Mouse (Mus musculus): ENCODE results near the gene Tmc6. TPM values are rescaled to one million over a fixed set of nuclear protein-coding genes. Genes with fewer than 3 reads are reported as not detected.

Gene Tmc6
- polyA plus RNA-seq, 1 experiment from 2014 or later: 9.5 TPM

DNA sequence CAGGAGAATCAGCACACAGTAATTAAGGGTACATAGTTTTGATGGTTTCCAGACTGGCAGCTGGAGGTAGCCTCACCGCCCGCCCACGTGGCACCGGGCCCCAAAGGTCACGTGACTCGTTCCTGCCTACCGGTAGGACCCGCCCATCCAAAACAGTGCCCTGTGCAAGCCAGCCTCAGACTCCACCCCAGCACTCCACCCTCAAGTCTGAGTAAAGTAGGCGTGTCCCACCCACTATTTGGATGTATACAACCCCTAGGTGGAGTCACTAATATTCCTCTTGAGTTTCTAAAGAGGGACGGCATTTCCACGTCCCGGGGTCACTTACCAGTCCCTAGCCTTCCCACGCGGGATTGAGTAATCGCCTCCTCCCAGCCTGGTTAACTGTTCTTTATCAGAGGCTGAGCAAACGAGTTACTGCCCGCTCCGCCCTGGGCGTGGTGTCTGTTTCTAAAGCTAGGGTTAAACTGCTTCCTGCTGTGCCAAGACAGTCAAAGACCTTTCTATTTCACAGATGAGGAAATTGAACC, 1.4 kb downstream of the Tmc6 start:
- H3K27ac ChIP-seq (ENCODE audit: low read depth, low read length): no peak overlapping the region
- H3K9ac ChIP-seq (ENCODE audit: low read depth, low read length): no peak overlapping the region
- no peaks in the 10 kb centered on the region for H3K9me3 ChIP-seq (ENCODE audit: control insufficient read depth, low read length)
- H3K36me3 ChIP-seq (ENCODE audit: control insufficient read depth, insufficient read depth, low read length): no peaks in the 10 kb centered on the region
- peak; percentile 38; the same call in 1 of the 2 replicates for ATAC-seq (ENCODE audit: low FRiP score)
- H3K4me1 ChIP-seq (replicated peaks; ENCODE audit: control insufficient read depth, insufficient read depth, low read length): peaks cover 18% of the 10 kb centered on the region
- peak; percentile 72 for DNase-seq (ENCODE audit: low spot score)
- WGBS: 1% methylated on average over 19 of the region's 19 CpGs
- H3K4me3 ChIP-seq (ENCODE audit: low read depth, low read length): peak overlapping the region; percentile 34
- peak overlapping the region; percentile 75 for H3K4me2 ChIP-seq (replicated peaks; ENCODE audit: low read depth, low read length)
- peaks cover 38% of the 10 kb centered on the region for H3K27me3 ChIP-seq (ENCODE audit: control insufficient read depth, insufficient read depth, low read length)

DNA sequence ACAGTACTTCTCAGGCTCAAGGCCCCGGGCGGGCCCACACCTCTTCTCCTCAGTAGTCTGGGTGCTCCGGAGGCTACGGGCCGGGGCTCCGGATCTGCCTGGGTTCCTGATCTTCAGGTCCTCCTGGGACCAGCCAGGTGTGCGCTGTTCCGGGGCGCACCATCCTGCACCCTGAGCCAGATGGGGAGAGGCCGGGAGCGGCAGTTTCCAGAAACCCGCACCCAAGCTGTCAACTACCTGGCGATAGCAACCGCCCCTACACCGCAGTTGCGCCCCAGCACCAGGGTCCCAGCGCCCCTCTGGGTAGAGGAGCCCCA, 1.8 kb downstream of the Tmc6 start:
- peak overlapping the region; percentile 78 for H3K27ac ChIP-seq (ENCODE audit: low read depth, low read length)
- H3K9ac ChIP-seq (ENCODE audit: low read depth, low read length): peak overlapping the region; percentile 68
- ATAC-seq (ENCODE audit: low FRiP score) (0 out of 2 replicates have a peak, but pooled peaks have one; percentile 15), DNase-seq (ENCODE audit: low spot score) (no peak)
- no peaks in the 10 kb centered on the region for H3K9me3 ChIP-seq (ENCODE audit: control insufficient read depth, low read length)
- H3K4me3 ChIP-seq (ENCODE audit: low read depth, low read length): peak overlapping the region; percentile 34
- peaks cover 18% of the 10 kb centered on the region for H3K4me1 ChIP-seq (replicated peaks; ENCODE audit: control insufficient read depth, insufficient read depth, low read length)
- peaks cover 38% of the 10 kb centered on the region for H3K27me3 ChIP-seq (ENCODE audit: control insufficient read depth, insufficient read depth, low read length)
- peak overlapping the region; percentile 75 for H3K4me2 ChIP-seq (replicated peaks; ENCODE audit: low read depth, low read length)
- H3K36me3 ChIP-seq (ENCODE audit: control insufficient read depth, insufficient read depth, low read length): no peaks in the 10 kb centered on the region
- WGBS: 1% methylated on average over 17 of the region's 17 CpGs

DNA sequence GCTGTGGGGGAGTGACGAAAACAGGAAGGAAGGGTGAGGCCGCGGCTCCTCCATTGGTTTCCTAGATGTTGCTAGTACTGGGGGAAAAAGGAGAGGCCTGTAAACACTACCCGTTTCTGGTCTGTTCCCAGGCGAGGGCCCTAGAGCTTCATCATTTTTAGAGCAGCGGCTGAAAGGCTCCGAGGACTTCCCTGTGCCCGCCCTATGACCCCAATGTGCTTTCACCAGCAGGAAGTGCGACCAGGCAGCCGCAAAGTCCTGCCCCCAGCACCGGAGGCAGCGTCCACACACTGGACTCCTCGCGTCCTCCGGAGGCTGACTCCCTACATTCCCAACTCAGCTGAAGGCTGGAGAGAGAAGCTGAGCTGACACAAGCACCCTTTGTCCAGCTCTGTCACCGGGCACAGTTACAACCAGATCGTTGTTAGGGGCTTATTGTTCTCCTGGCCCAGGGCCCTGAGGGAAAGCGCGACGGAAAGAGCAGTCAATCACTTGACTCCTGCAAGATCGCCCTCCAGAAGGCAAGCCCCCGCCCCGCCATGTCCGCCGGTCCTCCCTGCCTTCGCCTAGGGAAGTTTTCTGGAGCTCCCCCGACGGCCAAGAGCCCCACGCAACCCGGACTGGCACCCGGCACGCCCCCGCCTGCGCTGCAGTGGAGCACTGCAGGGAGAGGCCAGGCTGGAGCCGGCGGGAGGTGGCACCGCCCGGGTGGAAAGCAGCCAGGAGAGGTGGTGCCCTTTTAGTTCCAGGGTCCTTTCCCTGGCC, 2.4 kb downstream of the Tmc6 start:
- ATAC-seq (ENCODE audit: low FRiP score) (peak; percentile 36; the same call in 1 of the 2 replicates), DNase-seq (ENCODE audit: low spot score) (peak; percentile 79)
- peaks cover 18% of the 10 kb centered on the region for H3K4me1 ChIP-seq (replicated peaks; ENCODE audit: control insufficient read depth, insufficient read depth, low read length)
- peaks cover 37% of the 10 kb centered on the region for H3K27me3 ChIP-seq (ENCODE audit: control insufficient read depth, insufficient read depth, low read length)
- peak overlapping the region; percentile 34 for H3K4me3 ChIP-seq (ENCODE audit: low read depth, low read length)
- H3K27ac ChIP-seq (ENCODE audit: low read depth, low read length): peak overlapping the region; percentile 78
- WGBS: 5% methylated on average over 35 of the region's 38 CpGs
- peak overlapping the region; percentile 68 for H3K9ac ChIP-seq (ENCODE audit: low read depth, low read length)
- no peaks in the 10 kb centered on the region for H3K36me3 ChIP-seq (ENCODE audit: control insufficient read depth, insufficient read depth, low read length)
- no peaks in the 10 kb centered on the region for H3K9me3 ChIP-seq (ENCODE audit: control insufficient read depth, low read length)
- H3K4me2 ChIP-seq (replicated peaks; ENCODE audit: low read depth, low read length): peak overlapping the region; percentile 75

DNA sequence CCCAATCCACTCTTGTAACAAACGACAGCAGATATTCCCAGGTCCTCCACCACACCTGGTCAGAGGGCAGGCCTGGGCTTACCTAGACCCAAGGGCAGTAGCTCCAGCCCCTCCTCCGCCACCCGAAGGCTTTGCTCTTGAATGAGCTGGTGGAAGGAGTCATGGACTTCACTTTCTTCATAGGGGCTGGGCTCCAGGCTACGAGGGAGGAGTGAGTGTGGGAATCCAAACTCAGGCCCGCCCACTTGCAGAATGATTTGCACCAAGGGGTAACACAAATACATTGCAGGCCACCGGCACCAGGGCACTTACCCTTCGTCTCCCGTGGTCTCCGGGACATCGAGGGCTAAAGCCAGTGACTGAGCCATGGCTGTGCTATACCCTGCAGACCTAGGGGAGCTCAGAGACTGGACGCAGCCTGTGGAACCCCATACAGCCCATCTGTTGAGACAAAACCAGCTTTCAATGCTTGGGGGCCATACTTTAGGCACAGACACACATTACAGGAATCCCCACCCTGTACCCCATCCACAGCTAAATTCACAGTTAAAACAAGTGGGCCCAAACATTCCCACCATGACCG, 3.1 kb downstream of the Tmc6 start:
- no peak for ATAC-seq (ENCODE audit: low FRiP score)
- Histone ChIP-seq H3K9me3 (ENCODE audit: control insufficient read depth, low read length) (no peaks in the 10 kb centered on the region), H3K27me3 (ENCODE audit: control insufficient read depth, insufficient read depth, low read length) (peaks cover 33% of the 10 kb centered on the region), H3K27ac (ENCODE audit: low read depth, low read length) (peak overlapping the region; percentile 78), H3K9ac (ENCODE audit: low read depth, low read length) (peak overlapping the region; percentile 4; the same call in 1 of the 2 replicates), H3K4me3 (ENCODE audit: low read depth, low read length) (peak overlapping the region; percentile 34), H3K4me2 (replicated peaks; ENCODE audit: low read depth, low read length) (peak overlapping the region; percentile 75), H3K4me1 (replicated peaks; ENCODE audit: control insufficient read depth, insufficient read depth, low read length) (peaks cover 18% of the 10 kb centered on the region), H3K36me3 (ENCODE audit: control insufficient read depth, insufficient read depth, low read length) (no peaks in the 10 kb centered on the region)
- 65% methylated on average over 12 of the region's 12 CpGs for WGBS
- no peak for DNase-seq (ENCODE audit: low spot score)

GRCm38 (mm10) chr11:117778031-117778430, 4.0 kb downstream of the Tmc6 start:
- Histone ChIP-seq H3K9ac (ENCODE audit: low read depth, low read length) (no peak overlapping the region), H3K4me2 (replicated peaks; ENCODE audit: low read depth, low read length) (no peak overlapping the region), H3K36me3 (ENCODE audit: control insufficient read depth, insufficient read depth, low read length) (no peaks in the 10 kb centered on the region), H3K9me3 (ENCODE audit: control insufficient read depth, low read length) (no peaks in the 10 kb centered on the region), H3K4me3 (ENCODE audit: low read depth, low read length) (no peak overlapping the region), H3K27ac (ENCODE audit: low read depth, low read length) (no peak overlapping the region), H3K4me1 (replicated peaks; ENCODE audit: control insufficient read depth, insufficient read depth, low read length) (peaks cover 17% of the 10 kb centered on the region), H3K27me3 (ENCODE audit: control insufficient read depth, insufficient read depth, low read length) (peaks cover 27% of the 10 kb centered on the region)
- ATAC-seq (ENCODE audit: low FRiP score): no peak
- DNase-seq (ENCODE audit: low spot score): no peak
- 93% methylated on average over 11 of the region's 11 CpGs for WGBS

- peaks cover 15% of the 10 kb centered on the region for H3K4me1 ChIP-seq (replicated peaks; ENCODE audit: control insufficient read depth, insufficient read depth, low read length)
- no peaks in the 10 kb centered on the region for H3K36me3 ChIP-seq (ENCODE audit: control insufficient read depth, insufficient read depth, low read length)
- WGBS: 91% methylated on average over 5 of the region's 5 CpGs
- peaks cover 20% of the 10 kb centered on the region for H3K27me3 ChIP-seq (ENCODE audit: control insufficient read depth, insufficient read depth, low read length)
- DNase-seq (ENCODE audit: low spot score): no peak
- no peaks in the 10 kb centered on the region for H3K9me3 ChIP-seq (ENCODE audit: control insufficient read depth, low read length)
- no peak overlapping the region for H3K4me2 ChIP-seq (replicated peaks; ENCODE audit: low read depth, low read length)
- no peak overlapping the region for H3K27ac ChIP-seq (ENCODE audit: low read depth, low read length)
- no peak overlapping the region for H3K9ac ChIP-seq (ENCODE audit: low read depth, low read length)
- ATAC-seq (ENCODE audit: low FRiP score): no peak
- H3K4me3 ChIP-seq (ENCODE audit: low read depth, low read length): no peak overlapping the region
Measured at GRCm38 (mm10) chr11:117777111-117777510, 4.9 kb downstream of the Tmc6 start.

- no peak for DNase-seq (ENCODE audit: low spot score)
- no peaks in the 10 kb centered on the region for H3K9me3 ChIP-seq (ENCODE audit: control insufficient read depth, low read length)
- H3K9ac ChIP-seq (ENCODE audit: low read depth, low read length): no peak overlapping the region
- 93% methylated on average over 14 of the region's 14 CpGs for WGBS
- no peaks in the 10 kb centered on the region for H3K36me3 ChIP-seq (ENCODE audit: control insufficient read depth, insufficient read depth, low read length)
- no peak overlapping the region for H3K4me2 ChIP-seq (replicated peaks; ENCODE audit: low read depth, low read length)
- peaks cover 12% of the 10 kb centered on the region for H3K27me3 ChIP-seq (ENCODE audit: control insufficient read depth, insufficient read depth, low read length)
- H3K27ac ChIP-seq (ENCODE audit: low read depth, low read length): no peak overlapping the region
- no peak for ATAC-seq (ENCODE audit: low FRiP score)
- peaks cover 15% of the 10 kb centered on the region for H3K4me1 ChIP-seq (replicated peaks; ENCODE audit: control insufficient read depth, insufficient read depth, low read length)
- H3K4me3 ChIP-seq (ENCODE audit: low read depth, low read length): no peak overlapping the region
Measured at GRCm38 (mm10) chr11:117776085-117776792, 5.8 kb downstream of the Tmc6 start.

GRCm38 (mm10) chr11:117775540-117775939, 6.5 kb downstream of the Tmc6 start:
- Histone ChIP-seq H3K4me3 (ENCODE audit: low read depth, low read length) (no peak overlapping the region), H3K9ac (ENCODE audit: low read depth, low read length) (no peak overlapping the region), H3K9me3 (ENCODE audit: control insufficient read depth, low read length) (no peaks in the 10 kb centered on the region), H3K4me1 (replicated peaks; ENCODE audit: control insufficient read depth, insufficient read depth, low read length) (peaks cover 14% of the 10 kb centered on the region), H3K4me2 (replicated peaks; ENCODE audit: low read depth, low read length) (no peak overlapping the region), H3K27me3 (ENCODE audit: control insufficient read depth, insufficient read depth, low read length) (peaks cover 7% of the 10 kb centered on the region; the same call in 1 of the 2 replicates), H3K36me3 (ENCODE audit: control insufficient read depth, insufficient read depth, low read length) (no peaks in the 10 kb centered on the region), H3K27ac (ENCODE audit: low read depth, low read length) (no peak overlapping the region)
- DNase-seq (ENCODE audit: low spot score) (no peak), ATAC-seq (ENCODE audit: low FRiP score) (no peak)
- 93% methylated on average over 13 of the region's 13 CpGs for WGBS

All from hindbrain, embryonic 11.5 days (tissue).